Mouse (Mus musculus) kidney, embryonic 14.5 days (tissue): Measurements from ENCODE around the gene March1. TPM values are rescaled to one million over a fixed set of nuclear protein-coding genes. Genes with fewer than 3 reads are reported as not detected.
"Not testable (repeated sequence)": the region's sequence is repeated elsewhere in the genome, so short reads cannot be mapped to it uniquely, and the experiment has no call there.

Source experiments
- ATAC-seq: fragments of 200-750 bp; cut with Nextera tagmentation; 2 replicates; pipeline ENCODE4 v1.8.0; 2017; ENCODE audit warnings: moderate number of reproducible peaks, mild to moderate bottlenecking, moderate TSS enrichment, moderate library complexity; ENCODE audit not compliant: low FRiP score, low TSS enrichment
- H3K27ac ChIP-seq: fragments of 300-500 bp; sonication (generic); 2 replicates; pipeline ENCODE4 v1.5.1; 2014; ENCODE audit warnings: low read depth, mild to moderate bottlenecking, low read length, moderate library complexity, mixed read lengths
- H3K27me3 ChIP-seq: fragments of 300-500 bp; sonication (generic); 2 replicates; pipeline ENCODE4 v1.6.1; 2014; ENCODE audit warnings: mild to moderate bottlenecking, low read length; ENCODE audit not compliant: control insufficient read depth, insufficient read depth
- H3K36me3 ChIP-seq: fragments of 300-500 bp; sonication (generic); 2 replicates; pipeline ENCODE4 v1.6.1; 2014; ENCODE audit warnings: low read length, mixed read lengths; ENCODE audit not compliant: control insufficient read depth, insufficient read depth
- H3K4me1 ChIP-seq: fragments of 300-500 bp; sonication (generic); 2 replicates; pipeline ENCODE4 v1.6.1; 2014; ENCODE audit warnings: low read length, mixed read lengths; ENCODE audit not compliant: control insufficient read depth, insufficient read depth
- H3K4me2 ChIP-seq: fragments of 300-500 bp; sonication (generic); replicated peaks from 2 replicates; pipeline ENCODE4 v1.6.1; 2014; ENCODE audit warnings: low read depth, mild to moderate bottlenecking, low read length
- H3K4me3 ChIP-seq: fragments of 300-500 bp; sonication (generic); 2 replicates; pipeline ENCODE4 v1.5.1; 2014; ENCODE audit warnings: mild to moderate bottlenecking, low read length
- H3K9ac ChIP-seq: fragments of 300-500 bp; sonication (generic); 2 replicates; pipeline ENCODE4 v1.6.1; 2014; ENCODE audit warnings: low read depth, mild to moderate bottlenecking, low read length, moderate library complexity
- H3K9me3 ChIP-seq: fragments of 300-500 bp; sonication (generic); 2 replicates; pipeline ENCODE4 v1.6.1; 2016; ENCODE audit warnings: low read length; ENCODE audit not compliant: control insufficient read depth
- WGBS: fragments of 180-500 bp; shearing (Covaris S2); extraction: QIAGEN DNeasy Blood & Tissue Kit; methylation state at CpG from one replicate; pipeline ENCODE4 v1.1.7; 2014; 5-methylcytosine and 5-hydroxymethylcytosine counted together
- polyA plus RNA-seq: library from polyadenylated mRNA; unstranded; fragments of >200 nt; fragmentation: Nextera tagmentation; extraction: Ambion mirVana; gene quantifications from 2 replicates; pipeline ENCODE4 v1.2.1, GENCODE M21; 2014

March1 gene
- polyA plus RNA-seq, 1 experiment from 2014 or later, result 0.32 TPM

GRCm38 (mm10) chr8:66405796-66406195 is 788.1 kb downstream of the March1 start:
- not testable (repeated sequence) for H3K36me3 ChIP-seq, H3K9ac ChIP-seq, H3K4me2 ChIP-seq, H3K4me3 ChIP-seq, ATAC-seq, H3K27me3 ChIP-seq, H3K27ac ChIP-seq, H3K4me1 ChIP-seq, H3K9me3 ChIP-seq
- 68% methylated on average over 4 of the region's 4 CpGs for WGBS

- Histone ChIP-seq H3K4me1 (no peaks in the 10 kb centered on the region), H3K27me3 (no peaks in the 10 kb centered on the region), H3K9ac (no peak overlapping the region), H3K4me3 (no peak overlapping the region), H3K27ac (no peak overlapping the region), H3K4me2 (no peak overlapping the region), H3K9me3 (no peaks in the 10 kb centered on the region), H3K36me3 (no peaks in the 10 kb centered on the region)
- 84% methylated on average over 6 of the region's 6 CpGs for WGBS
- no peak for ATAC-seq
These were observed 789.1 kb downstream of the March1 start for GRCm38 (mm10) chr8:66406596-66407361.

GRCm38 (mm10) chr8:66410080-66410615 is 792.4 kb downstream of the March1 start:
- ATAC-seq, result no peak
- Histone ChIP-seq H3K9me3 (no peaks in the 10 kb centered on the region), H3K9ac (no peak overlapping the region), H3K4me3 (no peak overlapping the region), H3K36me3 (no peaks in the 10 kb centered on the region), H3K4me1 (no peaks in the 10 kb centered on the region), H3K4me2 (no peak overlapping the region), H3K27ac (no peak overlapping the region), H3K27me3 (no peaks in the 10 kb centered on the region)
- 70% methylated on average over 9 of the region's 9 CpGs for WGBS

- Histone ChIP-seq H3K4me3 (no peak overlapping the region), H3K9ac (no peak overlapping the region), H3K4me1 (no peaks in the 10 kb centered on the region), H3K27me3 (no peaks in the 10 kb centered on the region), H3K27ac (no peak overlapping the region), H3K36me3 (no peaks in the 10 kb centered on the region), H3K4me2 (no peak overlapping the region), H3K9me3 (no peaks in the 10 kb centered on the region)
- 62% methylated on average over 2 of the region's 2 CpGs for WGBS
- no peak for ATAC-seq
These were observed 795.4 kb downstream of the March1 start for GRCm38 (mm10) chr8:66413101-66413500.

GRCm38 (mm10) chr8:66415234-66415633 is 797.5 kb downstream of the March1 start:
- Histone ChIP-seq H3K9me3 (no peaks in the 10 kb centered on the region), H3K9ac (no peak overlapping the region), H3K27me3 (no peaks in the 10 kb centered on the region), H3K4me1 (no peaks in the 10 kb centered on the region), H3K27ac (no peak overlapping the region), H3K4me2 (no peak overlapping the region), H3K36me3 (no peaks in the 10 kb centered on the region), H3K4me3 (no peak overlapping the region)
- 90% methylated on average over 2 of the region's 2 CpGs for WGBS
- ATAC-seq, result no peak

GRCm38 (mm10) chr8:66417591-66417990 is 799.9 kb downstream of the March1 start:
- H3K4me1 ChIP-seq, H3K9me3 ChIP-seq, H3K27me3 ChIP-seq, H3K4me3 ChIP-seq, H3K4me2 ChIP-seq, ATAC-seq, H3K9ac ChIP-seq, H3K36me3 ChIP-seq, H3K27ac ChIP-seq: not testable (repeated sequence)
- WGBS, result 78% methylated on average over 4 of the region's 4 CpGs

GRCm38 (mm10) chr8:66430639-66431038 is 812.9 kb downstream of the March1 start:
- no peak for ATAC-seq
- 70% methylated on average over 2 of the region's 2 CpGs for WGBS
- H3K4me2 ChIP-seq, result no peak overlapping the region

GRCm38 (mm10) chr8:66433577-66433976 is 815.9 kb downstream of the March1 start:
- Histone ChIP-seq H3K4me1 (no peaks in the 10 kb centered on the region), H3K9ac (no peak overlapping the region), H3K27ac (no peak overlapping the region), H3K9me3 (no peaks in the 10 kb centered on the region), H3K4me3 (no peak overlapping the region), H3K4me2 (no peak overlapping the region), H3K27me3 (no peaks in the 10 kb centered on the region), H3K36me3 (no peaks in the 10 kb centered on the region)
- no peak for ATAC-seq

More at GRCm38 (mm10) chr8:66430639-66431038, 812.9 kb downstream of the March1 start:
- Histone ChIP-seq H3K4me1 (no peaks in the 10 kb centered on the region), H3K27me3 (no peaks in the 10 kb centered on the region), H3K4me3 (no peak overlapping the region), H3K27ac (no peak overlapping the region), H3K36me3 (no peaks in the 10 kb centered on the region), H3K9me3 (no peaks in the 10 kb centered on the region), H3K9ac (no peak overlapping the region)

- no peaks in the 10 kb centered on the region for H3K27me3 ChIP-seq
- H3K36me3 ChIP-seq, result no peaks in the 10 kb centered on the region
- no peaks in the 10 kb centered on the region for H3K9me3 ChIP-seq
- no peak overlapping the region for H3K4me3 ChIP-seq
- ATAC-seq, result no peak
- no peak overlapping the region for H3K27ac ChIP-seq
- H3K9ac ChIP-seq, result no peak overlapping the region
- no peak overlapping the region for H3K4me2 ChIP-seq
- no peaks in the 10 kb centered on the region for H3K4me1 ChIP-seq
- 93% methylated on average over 1 of the region's 1 CpGs for WGBS
These were observed 819.1 kb downstream of the March1 start for GRCm38 (mm10) chr8:66436804-66437203.
